Mouse (Mus musculus) adrenal gland, postnatal 14 days (tissue): Measurements from ENCODE around the gene Pcdh15. TPM values are rescaled to one million over a fixed set of nuclear protein-coding genes. Genes with fewer than 3 reads are reported as not detected.

Experiments used
- DNase-seq: peaks from one replicate; pipeline ENCODE4 v3.0.0; 2021; ENCODE audit warnings: mixed read lengths
- total RNA-seq: library from RNA; stranded (reverse); gene quantifications from 2 replicates; pipeline ENCODE4 v1.2.3, GENCODE M21; 2021

Pcdh15 gene
- total RNA-seq, 1 experiment from 2014 or later, result 6.0 TPM

- DNase-seq, result no peak
Observed at GRCm38 (mm10) chr10:74307035-74307434, 1207.9 kb downstream of the Pcdh15 start.

- no peak for DNase-seq
Observed at GRCm38 (mm10) chr10:74316091-74316490, 1216.9 kb downstream of the Pcdh15 start.

GRCm38 (mm10) chr10:74335412-74335811, 1236.3 kb downstream of the Pcdh15 start:
- no peak for DNase-seq

DNA sequence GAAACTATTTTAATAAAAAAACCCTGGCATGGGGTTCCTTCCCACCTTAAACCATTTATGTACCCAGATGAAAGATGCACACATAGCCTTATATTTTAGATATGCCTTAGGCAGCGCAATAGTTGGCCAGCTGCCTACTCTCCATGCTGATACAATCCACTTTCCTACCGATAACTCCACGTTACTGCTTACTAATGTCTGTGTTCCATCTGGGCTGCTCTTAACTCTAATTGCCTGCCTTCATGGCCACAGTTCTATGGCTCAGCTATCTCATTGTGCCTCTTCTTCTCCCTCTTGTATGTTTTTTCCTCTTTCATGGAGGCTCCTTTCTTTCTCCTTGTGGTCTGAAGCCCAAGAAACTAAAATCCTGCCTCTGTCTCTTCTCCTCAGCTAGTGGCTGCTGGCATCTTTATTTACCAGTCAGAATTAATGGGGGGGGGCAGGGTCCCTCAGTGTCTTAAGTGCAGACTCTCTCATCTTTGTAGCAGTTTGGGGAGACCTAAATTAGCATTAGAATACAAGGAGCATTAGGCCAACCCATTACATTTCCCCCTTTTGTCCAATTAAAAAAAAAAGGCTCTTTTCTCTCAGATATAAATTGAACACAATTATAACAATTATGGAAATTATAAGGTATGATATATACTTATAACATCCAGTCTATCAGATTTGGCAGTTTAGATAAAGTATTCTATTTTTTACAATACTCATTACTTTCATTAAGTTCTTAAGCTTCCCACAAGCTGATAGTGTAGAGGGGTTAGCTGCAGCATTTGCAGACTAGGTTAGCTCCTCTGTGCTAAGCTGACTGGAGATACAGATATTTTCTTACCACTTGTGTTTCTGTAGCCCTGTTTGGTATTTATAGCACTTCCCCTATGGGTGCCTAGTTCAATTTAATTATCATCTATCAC, 1240.4 kb downstream of the Pcdh15 start:
- no peak for DNase-seq

DNA sequence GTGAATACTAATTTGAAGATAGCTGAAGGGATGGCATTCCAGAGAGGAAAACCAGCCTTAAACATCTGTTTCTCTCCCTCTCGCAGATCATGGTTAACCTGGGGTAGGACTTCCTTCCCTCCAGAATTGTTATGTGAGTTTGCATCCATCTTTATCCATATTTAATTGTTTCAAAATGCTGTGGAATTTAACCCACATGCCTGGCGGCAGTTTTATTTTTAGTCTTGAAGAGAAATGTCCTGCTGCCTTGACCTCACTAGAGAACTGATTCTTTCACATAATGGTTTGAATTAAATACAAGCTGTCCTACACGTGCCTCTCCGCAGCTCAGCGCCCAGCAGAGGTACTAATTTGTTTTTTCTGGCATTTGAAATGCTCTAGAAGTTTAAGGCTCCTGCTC, 1260.4 kb downstream of the Pcdh15 start:
- no peak for DNase-seq

DNA sequence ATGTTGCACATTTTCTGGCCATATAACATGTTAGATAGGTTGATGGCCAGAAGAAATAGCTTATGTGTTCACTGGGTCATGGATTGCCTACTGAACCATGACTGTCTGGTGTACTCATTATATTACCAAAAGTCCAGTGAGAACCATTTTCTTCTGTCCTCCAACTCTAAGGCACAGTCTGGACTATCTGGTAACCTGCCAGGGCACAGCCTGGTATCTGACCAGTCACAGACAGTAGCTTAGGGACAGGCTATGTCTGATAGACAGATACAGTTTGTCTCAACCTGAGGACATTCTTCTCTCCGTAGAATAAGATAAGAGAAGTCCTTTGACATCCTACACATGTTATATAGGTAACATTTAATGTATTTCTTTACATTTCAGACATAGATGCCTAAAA, 1279.6 kb downstream of the Pcdh15 start:
- DNase-seq, result no peak

GRCm38 (mm10) chr10:74379276-74380134, 1280.4 kb downstream of the Pcdh15 start:
- no peak for DNase-seq

DNA sequence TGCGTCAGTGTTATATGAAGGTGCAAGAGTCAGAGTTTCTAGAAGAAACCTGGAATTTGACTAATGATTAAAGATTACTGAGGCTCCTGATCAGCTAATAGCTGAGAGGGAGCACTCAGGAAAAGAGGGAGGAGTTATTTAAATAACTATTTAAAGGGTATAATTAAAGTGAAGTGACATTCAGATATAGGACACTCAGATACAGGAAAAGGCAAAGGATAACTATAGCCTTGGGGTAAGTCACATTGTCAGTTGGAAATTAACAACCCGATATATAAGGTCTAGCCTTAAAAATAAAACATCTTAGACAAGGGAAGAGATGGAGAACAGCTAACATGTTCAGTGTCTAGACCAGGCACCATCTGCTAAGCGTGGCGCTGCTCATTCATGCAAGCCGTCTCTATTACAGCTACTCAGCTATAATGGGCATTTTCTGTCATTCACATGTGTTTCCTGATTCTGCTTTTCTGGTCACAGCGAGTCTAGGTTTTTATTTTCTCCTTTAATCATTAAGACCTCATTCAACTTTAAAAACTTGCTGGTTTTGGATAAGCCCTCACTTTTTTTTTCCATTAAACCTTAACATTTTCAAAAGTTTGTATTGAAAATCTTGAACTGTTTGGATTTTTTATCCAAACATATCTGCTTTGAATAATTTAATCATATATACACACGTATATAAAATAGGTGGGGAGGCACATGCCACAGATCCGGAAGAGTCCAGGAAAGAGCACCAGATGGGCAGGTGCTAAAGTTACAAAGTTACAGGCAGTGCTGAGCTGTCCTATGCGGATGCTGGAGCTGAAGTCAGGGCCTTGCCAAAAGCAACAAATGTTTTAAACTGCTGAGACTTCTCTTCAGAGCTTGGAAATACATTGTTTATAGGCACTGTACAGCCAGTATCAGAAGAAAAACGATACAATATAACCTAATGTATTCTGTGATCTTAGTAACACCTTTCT, 1288.7 kb downstream of the Pcdh15 start:
- no peak for DNase-seq

GRCm38 (mm10) chr10:74403111-74403510, 1304.0 kb downstream of the Pcdh15 start:
- DNase-seq, result no peak

GRCm38 (mm10) chr10:74414021-74414420, 1314.9 kb downstream of the Pcdh15 start:
- no peak for DNase-seq

- DNase-seq, result no peak
Observed at GRCm38 (mm10) chr10:74414945-74415344, 1315.8 kb downstream of the Pcdh15 start.

GRCm38 (mm10) chr10:74415359-74415758, 1316.2 kb downstream of the Pcdh15 start:
- DNase-seq, result no peak

DNA sequence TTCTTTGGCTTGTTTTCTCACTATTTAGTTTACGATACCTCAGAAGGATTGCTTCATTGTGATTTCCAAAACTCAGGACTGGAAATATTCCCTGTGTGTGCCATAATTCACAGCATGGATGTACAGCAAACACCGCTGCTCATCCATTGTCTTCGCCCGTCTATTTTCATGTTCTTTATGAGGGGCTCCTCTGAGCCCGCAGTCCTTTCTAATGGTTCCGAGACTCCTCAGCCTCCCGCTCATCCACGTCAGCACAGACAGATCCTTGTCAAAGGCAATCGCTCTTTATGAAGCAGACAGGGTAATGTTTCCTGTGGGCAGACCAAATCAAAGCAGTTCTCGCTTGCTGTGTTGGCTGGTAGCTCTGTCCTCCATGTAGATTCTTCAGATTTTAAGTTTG, 1316.8 kb downstream of the Pcdh15 start:
- no peak for DNase-seq

GRCm38 (mm10) chr10:74450069-74450468, 1350.9 kb downstream of the Pcdh15 start:
- DNase-seq, result no peak

DNA sequence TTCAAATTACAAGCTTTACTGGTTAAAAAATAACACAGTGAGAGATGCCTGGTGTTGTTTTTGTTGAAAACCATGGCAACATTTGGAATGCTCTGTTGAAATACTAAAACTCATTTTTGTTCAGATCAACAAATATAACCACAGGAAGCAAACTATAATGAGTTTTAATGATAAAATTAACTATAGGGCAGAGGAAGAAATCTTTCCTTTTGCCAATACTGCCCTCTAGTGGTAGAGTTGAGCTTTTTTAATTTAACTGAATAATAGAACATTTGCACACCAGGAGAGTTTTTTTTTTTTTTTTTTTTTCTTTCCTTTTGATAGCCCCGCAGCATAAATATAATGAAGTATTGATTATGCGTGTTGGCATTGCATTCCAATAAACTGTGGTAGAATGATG, 1364.8 kb downstream of the Pcdh15 start:
- DNase-seq, result no peak

DNA sequence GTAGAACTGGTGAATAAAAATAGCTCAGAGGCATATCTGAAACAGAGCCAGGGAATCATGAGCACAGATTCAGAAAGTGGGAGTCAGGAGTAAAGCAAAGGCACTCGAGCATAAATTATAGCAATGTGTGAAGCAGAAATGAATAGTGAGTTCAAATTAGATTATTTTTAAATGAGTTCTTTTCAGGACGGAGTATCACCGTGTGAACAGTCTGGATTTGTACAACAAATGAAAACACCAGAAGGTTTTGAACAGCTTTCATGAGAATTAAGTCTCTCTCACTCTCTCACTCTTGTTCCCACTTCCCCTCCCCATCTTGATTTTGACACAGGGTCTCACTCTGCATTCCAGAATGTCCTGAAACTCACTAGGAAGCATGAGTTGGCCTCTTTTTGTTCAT, 1381.6 kb downstream of the Pcdh15 start:
- DNase-seq, result no peak

- DNase-seq, result no peak
Observed at GRCm38 (mm10) chr10:74512315-74512714, 1413.2 kb downstream of the Pcdh15 start.

DNA sequence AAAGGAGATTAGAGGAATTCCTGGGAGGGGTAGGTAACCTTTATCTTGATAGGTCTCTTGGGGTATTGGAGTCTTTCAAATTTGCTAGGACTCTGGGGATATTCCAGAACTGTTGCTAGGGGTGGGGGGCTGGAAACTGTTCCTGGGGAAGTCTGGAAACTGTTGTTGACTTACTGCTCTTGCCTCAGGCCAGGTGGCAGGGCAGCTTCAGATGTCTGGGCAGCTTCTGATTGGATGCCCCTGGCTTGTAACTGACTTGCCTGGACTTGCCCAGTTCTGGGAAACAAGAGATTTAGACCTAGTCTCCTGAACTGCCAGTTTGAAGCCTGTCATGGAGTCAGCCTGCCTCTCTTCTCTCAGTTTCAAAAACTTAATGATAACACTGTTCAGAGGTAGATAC, 1414.6 kb downstream of the Pcdh15 start:
- no peak for DNase-seq

DNA sequence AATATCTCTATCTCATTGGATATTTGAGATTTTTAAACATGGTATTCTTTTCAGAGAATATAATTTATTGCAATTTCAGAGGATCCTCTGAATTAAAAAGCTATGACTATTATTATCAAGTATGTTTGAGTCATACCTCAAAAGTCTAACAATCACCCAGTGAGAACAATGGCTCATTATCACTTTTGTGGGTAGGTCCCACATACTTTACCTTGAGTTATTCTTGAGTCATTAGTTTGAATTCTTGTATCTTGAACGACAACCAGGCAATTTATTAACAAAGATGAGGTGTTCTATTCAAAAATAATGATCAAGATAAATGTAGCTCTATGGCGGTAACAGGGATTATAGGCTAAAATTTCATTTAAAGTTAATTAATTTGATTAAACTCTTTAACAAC, 1439.2 kb downstream of the Pcdh15 start:
- no peak for DNase-seq

- DNase-seq, result no peak
Observed at GRCm38 (mm10) chr10:74555326-74555725, 1456.2 kb downstream of the Pcdh15 start.

GRCm38 (mm10) chr10:74569603-74570002, 1470.5 kb downstream of the Pcdh15 start:
- DNase-seq, result no peak

- no peak for DNase-seq
Observed at GRCm38 (mm10) chr10:74579924-74580323, 1480.8 kb downstream of the Pcdh15 start.
